Mouse (Mus musculus): Measurements from ENCODE around the gene Hoxb3. TPM values are rescaled to one million over a fixed set of nuclear protein-coding genes. Genes with fewer than 3 reads are reported as not detected.

The Hoxb3 gene
- total RNA-seq, 1 experiment from 2014 or later, result 0.70 TPM

DNA sequence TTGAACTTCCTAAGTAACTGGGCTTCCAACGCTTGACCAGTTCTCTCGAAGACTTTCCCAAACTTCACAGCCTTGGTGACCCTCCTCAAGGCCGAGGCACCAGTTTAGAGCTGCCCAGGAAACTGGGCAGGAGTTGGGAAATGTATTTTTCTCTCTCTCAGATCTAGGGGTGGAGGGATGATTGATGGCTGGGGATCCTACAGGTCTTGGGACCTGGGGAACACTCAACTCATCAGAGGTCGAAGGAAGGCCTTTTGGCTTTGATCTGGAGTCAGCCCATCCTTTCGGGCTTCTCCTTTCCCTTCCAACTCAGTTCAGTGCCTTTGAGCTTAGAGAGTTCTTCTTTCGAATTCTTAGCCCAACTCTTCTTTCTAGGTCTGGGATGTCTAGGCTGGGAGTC, 44.0 kb downstream of the Hoxb3 start:
- ATAC-seq (ENCODE audit: extremely low read depth, insufficient number of reproducible peaks, low FRiP score, poor library complexity, severe bottlenecking), result no peak

DNA sequence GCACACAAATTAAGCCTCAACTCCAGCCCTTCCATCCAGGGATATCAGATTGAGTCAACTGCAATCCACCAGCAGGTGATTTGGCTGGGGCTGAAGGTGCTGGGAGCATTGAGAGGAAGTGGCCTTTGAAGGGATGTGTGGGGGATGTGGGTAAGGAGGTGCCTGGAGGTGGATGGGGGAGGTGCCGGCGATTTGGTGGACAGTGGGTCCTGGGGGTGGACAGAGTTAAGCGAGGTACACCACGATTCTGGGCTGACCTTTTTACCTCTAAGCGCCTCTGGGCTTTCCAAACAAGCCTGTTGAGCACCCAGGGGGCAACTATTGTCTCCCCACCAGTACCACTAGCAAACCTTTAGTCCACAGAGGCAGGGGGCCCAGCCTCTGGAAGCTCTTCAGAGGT, 45.6 kb downstream of the Hoxb3 start:
- ATAC-seq (ENCODE audit: extremely low read depth, insufficient number of reproducible peaks, low FRiP score, poor library complexity, severe bottlenecking), result no peak

DNA sequence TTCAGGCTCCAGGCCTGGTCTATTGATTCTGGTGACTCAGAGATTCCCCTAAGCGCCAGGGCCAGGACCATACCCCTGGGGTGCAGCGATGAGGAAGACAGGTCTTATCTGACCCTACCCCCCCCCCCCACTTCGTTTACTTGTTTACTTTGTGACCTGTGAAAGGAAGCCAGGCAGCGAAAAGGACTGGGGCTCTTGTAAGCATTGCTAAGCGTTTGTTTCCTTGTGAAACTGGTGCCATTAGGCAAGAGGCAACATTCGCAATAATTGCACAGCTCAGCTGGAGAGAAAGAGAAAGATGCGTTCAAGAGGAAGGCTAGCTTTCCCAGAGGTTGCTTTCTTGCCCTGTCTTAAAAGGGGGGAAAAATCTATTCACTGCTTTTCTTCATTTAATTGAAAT, 46.0 kb downstream of the Hoxb3 start:
- ATAC-seq (ENCODE audit: extremely low read depth, insufficient number of reproducible peaks, low FRiP score, poor library complexity, severe bottlenecking), result no peak

DNA sequence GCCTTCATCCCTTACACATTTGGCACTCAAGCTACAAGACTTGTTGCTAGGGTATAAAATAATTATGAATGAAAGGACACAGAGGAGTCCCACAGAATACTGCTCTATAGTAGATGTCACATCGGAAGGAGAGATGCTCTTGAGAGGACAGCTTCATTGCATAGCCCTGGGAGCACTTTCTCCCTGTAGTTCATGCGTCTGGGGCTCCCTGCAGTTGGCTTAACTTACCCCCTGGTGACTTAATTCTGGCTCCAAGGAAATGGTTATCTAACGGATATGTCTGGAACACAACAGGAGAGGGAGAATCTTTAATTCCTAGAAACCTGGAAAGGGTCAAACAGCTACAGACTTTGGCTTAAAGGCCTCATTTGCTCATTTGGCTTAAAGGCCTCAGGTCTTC, 48.6 kb downstream of the Hoxb3 start:
- ATAC-seq (ENCODE audit: extremely low read depth, insufficient number of reproducible peaks, low FRiP score, poor library complexity, severe bottlenecking), result no peak

DNA sequence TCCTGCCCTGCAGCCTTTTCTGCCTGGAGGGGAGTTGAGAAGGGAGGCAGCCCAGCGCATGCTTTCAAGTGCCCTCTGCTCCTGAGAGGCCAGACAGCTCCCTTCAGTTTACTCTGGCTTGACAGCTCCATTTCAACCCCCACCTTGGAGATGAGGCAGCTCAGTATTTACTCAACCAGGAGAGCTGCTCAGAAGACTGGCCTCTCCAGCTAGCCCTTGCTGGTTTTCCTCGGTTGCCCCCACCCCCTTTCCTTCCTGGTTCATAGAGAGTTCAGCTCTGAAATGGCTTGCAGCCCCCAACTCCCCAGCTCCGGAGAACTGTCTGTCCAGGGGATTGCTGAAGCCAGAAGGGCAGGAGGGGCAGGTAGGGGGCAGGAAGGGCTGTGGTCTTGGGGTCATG, 49.4 kb downstream of the Hoxb3 start:
- ATAC-seq (ENCODE audit: extremely low read depth, insufficient number of reproducible peaks, low FRiP score, poor library complexity, severe bottlenecking), result no peak

DNA sequence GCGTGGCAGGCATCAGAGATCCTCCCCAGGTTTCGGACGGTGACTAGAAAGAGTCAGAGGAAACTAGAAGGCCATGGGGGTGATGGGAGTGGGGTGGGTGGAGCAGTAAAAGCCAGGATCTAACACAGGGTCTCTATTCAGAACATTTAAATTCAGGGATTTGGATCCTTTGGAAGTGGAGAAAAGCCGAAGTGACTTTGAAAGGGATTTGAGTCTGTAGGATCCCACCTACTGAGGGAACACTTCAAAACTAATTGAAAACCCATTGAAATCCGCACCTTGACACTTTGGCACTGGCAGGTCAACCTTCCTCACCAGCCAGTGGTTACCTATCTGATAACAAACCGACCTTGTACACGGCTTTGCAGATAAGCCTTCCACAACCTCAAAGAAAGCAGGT, 51.7 kb downstream of the Hoxb3 start:
- no peak for ATAC-seq (ENCODE audit: extremely low read depth, insufficient number of reproducible peaks, low FRiP score, poor library complexity, severe bottlenecking)

DNA sequence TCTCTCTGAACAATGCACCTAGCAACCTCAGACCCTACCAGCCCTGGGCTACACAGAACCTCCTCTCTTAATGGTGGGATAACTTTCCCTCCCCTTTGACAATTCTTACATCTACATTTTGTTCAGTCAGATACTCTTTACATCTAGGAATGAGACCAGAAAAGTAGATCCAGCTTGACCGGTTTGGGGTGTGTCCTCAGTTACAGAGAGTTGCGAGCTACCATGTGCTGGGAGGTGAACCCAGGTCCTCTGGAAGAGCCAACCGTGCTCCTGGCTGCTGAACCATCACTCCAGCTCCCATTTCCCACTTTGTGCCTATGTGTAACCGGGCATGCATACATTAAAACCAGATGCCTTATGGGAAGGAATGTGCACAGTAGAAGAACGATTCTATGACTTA, 60.3 kb downstream of the Hoxb3 start:
- no peak for ATAC-seq (ENCODE audit: extremely low read depth, insufficient number of reproducible peaks, low FRiP score, poor library complexity, severe bottlenecking)

DNA sequence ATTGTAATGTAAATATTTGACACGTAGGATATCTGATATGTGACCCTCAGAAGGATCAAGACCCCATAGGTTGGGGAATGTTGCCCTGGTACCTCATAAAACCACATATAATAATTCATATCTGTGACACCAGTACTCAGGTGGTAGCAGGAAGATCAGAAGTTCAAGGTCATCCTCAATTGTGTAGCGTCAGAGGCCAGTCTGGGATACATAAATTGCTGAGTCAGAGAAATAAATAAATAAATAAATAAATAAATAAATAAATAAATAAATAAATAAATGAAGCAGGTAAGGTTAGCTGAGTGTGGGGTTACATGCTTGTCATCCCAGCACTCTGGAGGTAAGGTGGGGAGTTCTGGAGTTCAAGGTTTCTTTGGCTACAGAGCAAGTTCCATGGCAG, 64.5 kb downstream of the Hoxb3 start:
- no peak for ATAC-seq (ENCODE audit: extremely low read depth, insufficient number of reproducible peaks, low FRiP score, poor library complexity, severe bottlenecking)

DNA sequence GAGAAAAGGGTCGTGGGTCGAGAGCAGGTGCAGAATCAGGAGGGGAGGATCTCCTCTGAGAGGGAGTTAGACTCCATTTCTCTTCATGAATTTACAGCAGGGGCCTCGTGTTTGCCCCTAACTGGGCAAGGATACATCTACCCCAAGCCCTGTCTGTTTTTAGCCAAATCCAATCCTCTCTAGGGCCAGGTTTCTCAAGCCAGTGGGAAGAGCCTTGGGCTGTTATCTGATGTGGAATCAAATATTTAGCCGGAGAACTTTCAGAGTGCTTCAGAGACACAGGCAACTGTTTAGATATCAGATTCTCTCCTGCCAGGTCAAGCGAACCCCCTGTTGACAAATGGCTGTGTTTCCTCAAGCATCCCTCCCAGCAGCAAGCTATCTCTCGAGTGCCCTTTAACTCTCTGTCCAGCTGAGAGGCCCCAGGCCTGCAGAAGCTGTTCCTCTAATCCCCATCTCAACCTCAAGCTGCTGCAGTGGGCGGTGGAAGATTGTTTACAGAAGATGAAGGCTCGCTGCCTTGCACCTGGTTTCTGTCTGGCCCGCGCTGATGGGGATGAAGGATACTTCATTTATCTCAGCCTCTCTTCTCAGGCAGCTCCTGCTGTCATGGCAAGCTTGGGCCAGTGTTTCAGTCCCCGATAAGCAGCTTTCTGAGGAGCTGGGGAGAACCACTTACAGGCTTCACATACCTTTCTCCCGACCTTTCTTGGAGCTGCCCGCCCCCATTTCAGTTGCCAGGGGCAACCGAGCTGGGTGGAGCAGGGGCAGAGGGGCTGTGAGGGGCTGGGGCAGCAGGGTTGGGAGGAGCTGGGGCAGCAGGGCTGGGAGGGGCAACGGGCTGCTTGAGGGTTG, 73.9 kb downstream of the Hoxb3 start:
- no peak for ATAC-seq (ENCODE audit: extremely low read depth, insufficient number of reproducible peaks, low FRiP score, poor library complexity, severe bottlenecking)

Other genes with a start within 250 kb of the Hoxb3 start
- gene Atp5g1, start 247.7 kb upstream of the Hoxb3 start, total RNA-seq (2017), result 7.6 and 10.8 TPM in 2 replicates
- gene Calcoco2, start 211.4 kb upstream of the Hoxb3 start, total RNA-seq (2017), result not detected in 2 replicates
- gene Ttll6, start 189.5 kb upstream of the Hoxb3 start, total RNA-seq (2017), result not detected in 2 replicates
- not detected in 2 replicates for gene Hoxb13, start 129.0 kb upstream of the Hoxb3 start, total RNA-seq (2017)
- gene Hoxb9, start 51.9 kb upstream of the Hoxb3 start, total RNA-seq (2017), result not detected in 2 replicates
- not detected in 2 replicates for gene Hoxb8, start 41.4 kb upstream of the Hoxb3 start, total RNA-seq (2017)
- not detected in 2 replicates for gene Hoxb7, start 36.7 kb upstream of the Hoxb3 start, total RNA-seq (2017)
- not detected in 2 replicates for gene Hoxb6, start 30.9 kb upstream of the Hoxb3 start, total RNA-seq (2017)
- 0.25 TPM in 1 of 2 replicates, not detected in the other for gene Hoxb5, start 20.0 kb upstream of the Hoxb3 start, total RNA-seq (2017)
- gene Hoxb4, start 5.1 kb upstream of the Hoxb3 start, total RNA-seq (2017), result 2.0 and 4.2 TPM in 2 replicates
- gene Hoxb2, start 27.2 kb downstream of the Hoxb3 start, total RNA-seq (2017), result 0.12 TPM in 1 of 2 replicates, not detected in the other
- not detected in 2 replicates for gene Hoxb1, start 42.4 kb downstream of the Hoxb3 start, total RNA-seq (2017)
- gene Skap1, start 141.3 kb downstream of the Hoxb3 start, total RNA-seq (2017), result 29.5 and 33.1 TPM in 2 replicates